Mouse (Mus musculus) myocyte (in vitro differentiated cells): Measurements from ENCODE around the gene Glt1d1.

Source experiments
- POLR2A ChIP-seq: IDR thresholded peaks from one replicate; pipeline ENCODE4 v1.6.1; 2011; ENCODE audit warnings: low read depth, mild to moderate bottlenecking, control low read depth, moderate library complexity; ENCODE audit not compliant: insufficient read length
- SRF ChIP-seq: IDR thresholded peaks from one replicate; pipeline ENCODE4 v1.6.1; 2011; ENCODE audit warnings: low read depth; ENCODE audit not compliant: control insufficient read depth, insufficient read length
- TCF3 ChIP-seq: IDR thresholded peaks from one replicate; pipeline ENCODE4 v1.6.1; 2011; ENCODE audit warnings: low read depth, control low read depth; ENCODE audit not compliant: insufficient read length
- USF1 ChIP-seq: IDR thresholded peaks from one replicate; pipeline ENCODE4 v1.6.1; 2011; ENCODE audit warnings: low read depth, mild to moderate bottlenecking, control low read depth, moderate library complexity

DNA sequence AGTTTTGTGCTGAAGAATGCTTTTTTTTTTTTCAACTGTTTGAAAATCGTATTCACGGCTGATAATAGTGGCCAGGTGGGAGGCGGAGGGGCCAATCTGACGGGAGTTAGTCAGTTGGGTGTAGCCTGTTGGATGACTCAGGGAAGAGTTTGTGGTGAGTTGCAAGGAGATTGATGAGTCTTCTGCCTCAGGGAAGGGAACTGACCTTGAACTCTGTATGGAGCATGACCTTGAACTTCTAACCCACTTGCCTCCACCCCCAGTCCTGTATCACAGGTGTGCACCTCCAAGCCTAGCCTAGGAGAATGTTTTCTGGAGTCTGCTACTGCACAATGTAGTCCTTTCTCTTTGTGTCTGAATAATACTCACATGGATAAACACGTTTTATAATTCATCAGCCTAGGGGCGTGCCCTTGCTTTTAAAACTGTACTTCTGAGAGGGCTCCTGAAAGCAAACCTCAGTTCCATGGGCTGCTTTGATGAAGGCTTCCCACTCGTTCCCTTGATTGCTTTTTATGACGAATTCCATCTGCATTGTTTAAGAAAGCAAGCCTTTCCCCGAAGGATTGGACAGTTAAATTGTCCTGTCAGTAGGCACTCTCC lies 56.6 kb downstream of the Glt1d1 start:
- TF ChIP-seq TCF3 (no peak), POLR2A (no peak), SRF (no peak), USF1 (no peak)
